In genomic region chr4:84407328-84408028, GRCm38 (mm10) we compare ENCODE assay signal across 12 mouse cellular contexts.
DNase-seq lines count a peak whose midpoint lies in the region; ATAC-seq and TF ChIP-seq lines count a peak whose summit lies in the region.
"Had no signal": no experiment of that assay in that cellular context is flagged by ENCODE, and none has a peak within 500 bp of the region (broad histone marks: within the 10 kb centered on the region; RNA-seq: fewer than 3 reads in every experiment).

No protein-coding gene starts in this region.

- H3K4me3 ChIP-seq in heart, embryonic 11.5 days (ENCODE audit: low read depth, low read length): no peak overlapping the region
- H3K4me3 ChIP-seq in thymus, adult 2 months (ENCODE audit: control insufficient read depth, insufficient read depth, low read length): no peak overlapping the region
- H3K4me3 ChIP-seq: neural tube, embryonic 12.5 days had no signal

- no peaks in the 10 kb centered on the region for H3K27me3 ChIP-seq in heart, embryonic 11.5 days (ENCODE audit: control insufficient read depth, insufficient read depth, low read length)
- no peaks in the 10 kb centered on the region for H3K27me3 ChIP-seq in thymus, adult 2 months (ENCODE audit: control insufficient read depth, insufficient read depth, low read length)
- H3K27me3 ChIP-seq: neural tube, embryonic 12.5 days had no signal

- no peaks in the 10 kb centered on the region for H3K36me3 ChIP-seq in heart, embryonic 11.5 days (ENCODE audit: control insufficient read depth, insufficient read depth, low read length)
- no peaks in the 10 kb centered on the region for H3K36me3 ChIP-seq in thymus, adult 2 months (ENCODE audit: control insufficient read depth, insufficient read depth, low read length)
- H3K36me3 ChIP-seq: neural tube, embryonic 12.5 days had no signal

- ATAC-seq in heart, embryonic 11.5 days (replicated peaks; ENCODE audit: insufficient number of reproducible peaks, low FRiP score, low TSS enrichment): no peak
- ATAC-seq in common myeloid progenitor, adult 5-6 weeks (replicated peaks; ENCODE audit: low read depth, poor library complexity, severe bottlenecking): peak; percentile 54; the same call in 1 of the 2 replicates
- ATAC-seq: forebrain, embryonic 14.5 days had no signal

- no peak overlapping the region for H3K9ac ChIP-seq in heart, embryonic 11.5 days (ENCODE audit: low read depth, low read length)
- H3K9ac ChIP-seq: neural tube, embryonic 12.5 days had no signal

- peak; percentile 4 to 7 for DNase-seq in heart, adult 9 months (ENCODE audit: low spot score in 2 of 2)
- DNase-seq in kidney, postnatal 10 days: peak; percentile 29
- DNase-seq in ovary, postnatal 14 days (ENCODE audit: low spot score): peak; percentile 29
- DNase-seq in thymus, adult 2 months: no peak
- DNase-seq in spleen, postnatal 4 days (ENCODE audit: low spot score in 2 of 2): no peak
- DNase-seq in left cerebral cortex, adult 9 months (ENCODE audit: low spot score in 2 of 2): no peak
- DNase-seq: cerebellum, postnatal 25 days; heart, postnatal 10 days had no signal

- H3K27ac ChIP-seq in heart, embryonic 11.5 days (ENCODE audit: low read depth, low read length): no peak overlapping the region
- no peak overlapping the region for H3K27ac ChIP-seq in thymus, adult 2 months (ENCODE audit: control insufficient read depth, insufficient read depth, low read length)
- H3K27ac ChIP-seq: neural tube, embryonic 12.5 days had no signal

- no peaks in the 10 kb centered on the region for H3K9me3 ChIP-seq in heart, embryonic 11.5 days (replicated peaks; ENCODE audit: control insufficient read depth, low read length)
- H3K9me3 ChIP-seq: neural tube, embryonic 12.5 days had no signal

- WGBS in heart, embryonic 11.5 days (ENCODE audit: insufficient replicate concordance): 29% methylated on average over 6 of the region's 6 CpGs
- WGBS in thymus, adult 2 months: 66% methylated on average over 6 of the region's 6 CpGs

- no peak overlapping the region for H3K4me2 ChIP-seq in heart, embryonic 11.5 days
- H3K4me2 ChIP-seq: neural tube, embryonic 12.5 days had no signal

- TF ChIP-seq CTCF in thymus, adult 2 months (IDR thresholded peaks at IDR 0.05; ENCODE audit: borderline replicate concordance, control insufficient read depth, extremely low read depth, insufficient read depth, low read length, poor library complexity): no peak

- peaks cover 12% of the 10 kb centered on the region; the same call in 1 of the 2 replicates for H3K4me1 ChIP-seq in heart, embryonic 11.5 days (ENCODE audit: control insufficient read depth, insufficient read depth, low read length)
- H3K4me1 ChIP-seq in thymus, adult 2 months (replicated peaks; ENCODE audit: control insufficient read depth, insufficient read depth, low read length): no peaks in the 10 kb centered on the region

- TF ChIP-seq POLR2A in thymus, adult 2 months (IDR thresholded peaks at IDR 0.05; ENCODE audit: control insufficient read depth, extremely low read depth, insufficient read depth, low read length, poor library complexity): no peak

Comparison
In these comparisons a context has a peak if more than half of its experiments do, and no peak if none do; other contexts are left out.
1. DNase-seq: peak in heart, adult 9 months (2 of 2), kidney, postnatal 10 days (single experiment) and ovary, postnatal 14 days (single experiment); none in thymus, adult 2 months (single experiment), spleen, postnatal 4 days (0 of 2) and left cerebral cortex, adult 9 months (0 of 2).